In genomic region chr6:114864421-114864820, GRCm38 (mm10) we compare ENCODE assay signal across 23 mouse cellular contexts.
DNase-seq lines count a peak whose midpoint lies in the region; TF ChIP-seq lines count a peak whose summit lies in the region.
"Had no signal": no experiment of that assay in that cellular context is flagged by ENCODE, and none has a peak within 500 bp of the region (broad histone marks: within the 10 kb centered on the region; RNA-seq: fewer than 3 reads in every experiment).

No protein-coding gene starts in this region.

- peaks cover 13% of the 10 kb centered on the region for H3K4me1 ChIP-seq in testis, adult 2 months (ENCODE audit: control insufficient read depth, insufficient read depth, low read length)

- H3ac ChIP-seq in myocyte (ENCODE audit: control insufficient read depth, insufficient read length) = no peak overlapping the region

- peaks cover 40% of the 10 kb centered on the region for H3K79me2 ChIP-seq in myocyte (ENCODE audit: control insufficient read depth, insufficient read depth)

- TF ChIP-seq CTCF in gastrocnemius, adult 2 months (IDR thresholded peaks at IDR 0.05) = no peak
- TF ChIP-seq CTCF in left cerebral cortex, adult 2 months (IDR thresholded peaks at IDR 0.05) = no peak; the same call in 1 of the 2 replicates
- TF ChIP-seq CTCF in testis, adult 2 months (IDR thresholded peaks at IDR 0.05; ENCODE audit: control insufficient read depth, insufficient read depth, insufficient replicate concordance, low read depth, low read length) = no peak

- peak overlapping the region; percentile 82 for H3K27ac ChIP-seq in gastrocnemius, adult 2 months
- peak overlapping the region; percentile 20 for H3K27ac ChIP-seq in left cerebral cortex, adult 2 months
- H3K27ac ChIP-seq in testis, adult 2 months (ENCODE audit: control insufficient read depth, insufficient read depth, low read depth, low read length) = no peak overlapping the region
- H3K27ac ChIP-seq: embryonic facial prominence, embryonic 15.5 days; forebrain, embryonic 15.5 days; heart, embryonic 13.5 days; hindbrain, embryonic 14.5 days; hindbrain, postnatal 0 days had no signal

- no peaks in the 10 kb centered on the region for H3K36me3 ChIP-seq in testis, adult 2 months (ENCODE audit: control insufficient read depth, insufficient read depth, low read length)
- peaks cover 9% of the 10 kb centered on the region for H3K36me3 ChIP-seq in myocyte (ENCODE audit: control insufficient read depth, insufficient read depth)

- no peak for TF ChIP-seq POLR2A in testis, adult 2 months (IDR thresholded peaks at IDR 0.05; ENCODE audit: control insufficient read depth, low read depth, low read length)
- TF ChIP-seq POLR2A in myocyte (IDR thresholded peaks at IDR 0.05; ENCODE audit: insufficient read length, low read depth) = no peak

- no peak for DNase-seq in gastrocnemius, adult 2 months
- no peak for DNase-seq in gastrocnemius, postnatal 25 days
- DNase-seq in left cerebral cortex, adult 2 months (ENCODE audit: extremely low spot score in 1 of 2, low spot score in 2 of 2) = no peak
- no peak for DNase-seq in left cerebral cortex, adult 9 months (ENCODE audit: low spot score in 2 of 2)
- no peak for DNase-seq in testis, postnatal 14 days (ENCODE audit: low spot score)
- DNase-seq in lung, postnatal 36 days = no peak
- DNase-seq: adrenal gland, postnatal 14 days; cerebellum, adult 11-12 months; cerebellum, adult 8-10 months; cerebellum, postnatal 10 days; cerebellum, postnatal 36 days; embryo, embryonic 11 days; gastrocnemius, postnatal 10 days; heart, adult 11 months; heart, postnatal 14 days; heart, postnatal 4 days had no signal

- intact Hi-C loops in gastrocnemius, adult 2 months (cut with DNase I) = loop anchor here (5.0 kb wide), 1 partner anchor 137 kb away; no protein-coding TSS in a partner anchor
- intact Hi-C loops in left cerebral cortex, adult 2 months (cut with DNase I) = no loop called here

- H3K27me3 ChIP-seq in testis, adult 2 months (ENCODE audit: control insufficient read depth, insufficient read depth, low read length) = no peaks in the 10 kb centered on the region
- H3K27me3 ChIP-seq in myocyte (ENCODE audit: control insufficient read depth, insufficient read depth, insufficient read length) = no peaks in the 10 kb centered on the region
- H3K27me3 ChIP-seq: embryonic facial prominence, embryonic 15.5 days; forebrain, embryonic 15.5 days; heart, embryonic 13.5 days had no signal

- H3K4me3 ChIP-seq in gastrocnemius, adult 2 months = no peak overlapping the region
- no peak overlapping the region for H3K4me3 ChIP-seq in left cerebral cortex, adult 2 months
- H3K4me3 ChIP-seq in testis, adult 2 months (ENCODE audit: control insufficient read depth, low read depth, low read length) = peak overlapping the region; percentile 53
- H3K4me3 ChIP-seq in myocyte = no peak overlapping the region
- H3K4me3 ChIP-seq: embryonic facial prominence, embryonic 15.5 days; forebrain, embryonic 15.5 days; heart, embryonic 13.5 days had no signal

- H3K4me2 ChIP-seq in myocyte (ENCODE audit: low read depth) = peak overlapping the region; percentile 49
- H3K4me2 ChIP-seq: embryonic facial prominence, embryonic 15.5 days; forebrain, embryonic 15.5 days; heart, embryonic 13.5 days; hindbrain, embryonic 14.5 days had no signal

TF ChIP-seq in myocyte, 11 proteins besides CTCF, POLR2A, EP300 and RAD21:
- no peak for TF ChIP-seq CEBPB (IDR thresholded peaks at IDR 0.05; ENCODE audit: insufficient read depth, poor library complexity, severe bottlenecking)
- no peak for TF ChIP-seq REST (IDR thresholded peaks at IDR 0.05; ENCODE audit: insufficient read depth, insufficient read length)
- no peak for TF ChIP-seq TCF3 (IDR thresholded peaks at IDR 0.05; ENCODE audit: insufficient read length, low read depth)
- no peak for TF ChIP-seq MAX (IDR thresholded peaks at IDR 0.05; ENCODE audit: low read depth)
- TF ChIP-seq USF1 (IDR thresholded peaks at IDR 0.05; ENCODE audit: low read depth) = no peak
- no peak for TF ChIP-seq TCF12 (IDR thresholded peaks at IDR 0.05; ENCODE audit: insufficient read depth, poor library complexity, severe bottlenecking)
- peak in 2 of 3 experiments; percentile 41 to 72 for TF ChIP-seq MYOD1 (IDR thresholded peaks at IDR 0.05; ENCODE audit: control insufficient read depth in 1 of 3, insufficient read length in 2 of 3, low read depth in 2 of 3)
- no peak for TF ChIP-seq POLR2AphosphoS2 (IDR thresholded peaks at IDR 0.05; ENCODE audit: insufficient read length, low read depth)
- TF ChIP-seq E2F4 (IDR thresholded peaks at IDR 0.05; ENCODE audit: insufficient read depth) = no peak
- TF ChIP-seq MYOG (IDR thresholded peaks at IDR 0.05; ENCODE audit: control insufficient read depth in 1 of 3, insufficient read depth in 1 of 3, insufficient read length in 2 of 3, low read depth in 2 of 3) = peak; percentile 12 to 88 (median 56)
- TF ChIP-seq SRF (IDR thresholded peaks at IDR 0.05; ENCODE audit: control insufficient read depth, insufficient read length, low read depth) = no peak
